Mouse (Mus musculus) c-Kit-negative CD71-positive TER-119-positive erythroid progenitor cells, embryonic 14.5 days (primary cell): ENCODE measurements around the gene Cwh43.
A peak's percentile ranks its signal among the peaks of the same experiment; 100 is the strongest.

Source experiments
- DNase-seq: peaks from one replicate; pipeline ENCODE4 v3.0.0-alpha.2; 2013; ENCODE audit warnings: low read depth, low spot score

Gene Cwh43

DNA sequence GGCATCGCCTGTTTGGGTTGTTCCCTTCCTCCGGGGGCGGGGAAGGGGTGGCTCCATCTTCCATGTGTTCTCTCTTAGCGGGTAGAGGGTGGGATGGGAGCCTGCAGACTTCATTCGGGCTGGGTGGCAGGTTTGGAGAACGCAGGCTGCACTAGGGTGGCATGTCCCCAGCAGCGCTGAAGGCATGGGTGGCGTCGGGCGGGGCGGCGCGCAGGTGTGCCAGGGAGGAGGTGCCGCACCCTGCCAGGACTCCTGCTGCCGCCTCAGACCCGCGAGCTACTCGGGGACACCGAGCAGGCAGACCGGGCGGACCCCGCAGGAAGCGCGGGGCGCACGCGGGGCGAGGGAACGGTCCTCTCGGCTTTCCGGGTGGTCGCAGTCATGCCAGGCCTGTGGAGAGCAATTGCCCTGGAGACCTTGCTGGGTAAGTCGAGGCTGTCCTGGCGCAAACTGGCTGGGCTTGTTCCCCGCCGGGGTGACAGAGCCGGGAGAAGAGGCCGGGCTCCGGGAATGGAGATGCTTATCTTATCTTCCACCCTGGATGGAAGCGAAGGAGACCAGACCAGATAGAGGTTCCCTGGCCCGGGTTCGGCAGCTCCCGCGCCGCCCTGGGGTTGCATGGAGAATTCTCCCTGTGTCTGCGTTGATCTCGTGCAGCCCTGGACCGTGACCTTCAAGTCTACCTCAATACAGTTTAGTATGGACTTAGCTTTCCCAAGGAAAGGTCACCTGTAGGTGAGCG lies at the start of gene Cwh43:
Gene Cwh43, plus strand, starts transcription at position 95 of the 742 bp plus-strand sequence.
- no peak for DNase-seq

- no peak for DNase-seq
Measured at GRCm38 (mm10) chr5:73359134-73359751, 46.6 kb upstream of the Cwh43 start.

DNA sequence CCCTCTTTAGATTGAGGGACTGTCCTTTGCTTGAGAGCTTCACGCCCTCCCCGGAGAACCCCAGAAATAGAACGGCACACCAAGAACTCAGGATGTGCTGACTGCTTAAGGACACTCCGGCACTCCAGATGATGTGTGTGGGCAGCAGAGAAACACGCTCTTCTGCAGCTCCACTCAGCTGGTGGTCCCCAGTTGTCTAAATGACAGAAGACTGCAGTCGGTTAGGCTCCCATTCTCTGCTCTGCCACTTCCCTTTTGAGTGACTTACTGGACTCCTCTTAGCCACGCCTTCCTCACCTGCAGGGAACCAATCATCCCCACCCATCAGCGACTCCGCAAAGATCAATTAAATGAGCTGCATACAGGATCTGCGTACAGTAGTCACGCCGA lies 46.1 kb upstream of the Cwh43 start:
- DNase-seq, result no peak

GRCm38 (mm10) chr5:73360240-73360639 lies 45.6 kb upstream of the Cwh43 start:
- no peak for DNase-seq

DNA sequence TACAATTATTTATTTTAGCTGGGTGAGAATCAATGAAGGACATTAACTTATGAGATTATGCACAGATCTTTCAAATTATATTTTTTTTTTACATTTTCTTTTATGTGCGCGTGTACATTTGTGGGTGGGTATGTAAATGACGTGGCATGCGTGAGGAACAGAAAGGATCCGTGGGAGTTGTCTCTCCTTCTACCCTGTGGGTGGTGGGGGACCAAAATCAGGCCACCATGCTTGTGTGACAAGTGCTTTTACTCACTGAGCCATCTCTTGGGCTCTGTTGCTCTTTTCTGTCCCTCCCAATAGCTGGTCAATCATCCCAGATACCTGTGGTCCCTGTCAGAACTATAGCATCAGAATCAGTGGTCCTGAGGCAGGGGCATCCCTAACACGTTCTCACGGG lies 43.5 kb upstream of the Cwh43 start:
- DNase-seq, result no peak

DNA sequence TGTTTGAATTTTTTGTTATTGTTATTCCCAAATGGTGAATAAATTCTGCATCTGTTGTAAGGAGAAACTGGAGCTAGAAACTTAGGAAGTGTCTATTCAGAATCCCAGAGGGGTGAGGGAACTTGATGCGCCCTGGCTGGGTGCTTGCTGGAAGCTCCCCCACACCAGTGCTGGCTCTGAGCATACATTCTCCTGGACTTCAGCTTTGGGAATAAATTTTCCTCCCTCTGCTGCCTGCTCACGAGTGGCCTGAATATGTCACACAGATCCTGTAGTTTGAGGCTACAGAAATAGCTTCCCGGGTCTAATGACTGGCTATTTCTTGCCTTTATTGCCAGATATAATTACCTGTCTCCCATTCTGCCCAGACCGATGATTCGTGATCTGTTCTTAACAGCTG lies 43.1 kb upstream of the Cwh43 start:
- DNase-seq, result no peak

GRCm38 (mm10) chr5:73364107-73364864 lies 41.6 kb upstream of the Cwh43 start:
- DNase-seq, result peak; percentile 70

DNA sequence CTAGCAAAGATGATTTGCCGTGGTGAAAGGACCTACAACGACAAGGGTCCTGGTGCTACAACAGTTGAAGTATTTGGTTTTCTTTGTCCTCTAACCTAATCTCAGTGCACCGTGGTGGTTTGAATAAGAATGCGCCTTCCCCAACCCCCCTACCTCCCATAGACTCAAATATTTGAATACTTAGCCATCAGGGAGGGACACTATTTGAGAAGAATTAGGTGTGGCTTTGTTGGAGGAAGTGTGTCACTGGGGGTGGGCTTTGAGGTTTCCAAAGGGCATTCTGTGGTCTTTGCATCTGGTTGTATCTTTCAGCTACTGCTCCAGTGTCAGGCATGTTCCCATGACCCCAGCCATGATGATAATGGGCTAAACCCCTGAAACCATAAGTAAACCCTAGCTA lies 38.0 kb upstream of the Cwh43 start:
- DNase-seq, result no peak

DNA sequence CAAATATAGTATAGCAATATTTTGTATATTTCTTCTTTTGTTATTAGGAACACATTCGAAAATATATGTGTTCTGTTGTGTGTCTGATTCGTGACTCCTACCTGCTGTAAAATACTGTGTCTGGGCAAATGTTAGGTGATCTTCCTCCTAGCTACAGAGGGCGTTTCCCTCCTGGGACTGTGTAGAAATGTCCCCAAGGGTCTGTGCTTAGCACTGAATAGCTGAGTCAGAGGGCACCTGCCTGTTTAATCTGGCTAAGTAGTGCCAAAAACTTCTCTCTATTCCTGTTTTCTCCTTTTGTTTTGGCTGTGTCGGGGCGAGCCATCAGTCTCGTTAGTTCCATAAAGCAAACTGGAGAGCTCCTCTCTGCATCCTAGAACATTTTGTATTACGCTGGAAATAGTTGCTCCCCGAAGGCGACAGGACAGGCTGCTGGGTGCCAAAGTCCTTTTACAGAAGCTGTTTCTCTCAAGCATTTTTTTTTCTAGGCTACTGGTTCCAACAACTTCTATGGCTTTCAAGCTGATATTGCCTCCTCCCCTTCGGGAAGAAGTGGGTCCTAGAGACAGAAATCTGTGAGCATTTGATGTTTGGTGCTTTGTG lies 36.9 kb upstream of the Cwh43 start:
- DNase-seq, result no peak

GRCm38 (mm10) chr5:73369731-73370130 lies 36.1 kb upstream of the Cwh43 start:
- DNase-seq, result no peak

GRCm38 (mm10) chr5:73372601-73373000 lies 33.3 kb upstream of the Cwh43 start:
- no peak for DNase-seq

- no peak for DNase-seq
Measured at GRCm38 (mm10) chr5:73373184-73373583, 32.7 kb upstream of the Cwh43 start.

DNA sequence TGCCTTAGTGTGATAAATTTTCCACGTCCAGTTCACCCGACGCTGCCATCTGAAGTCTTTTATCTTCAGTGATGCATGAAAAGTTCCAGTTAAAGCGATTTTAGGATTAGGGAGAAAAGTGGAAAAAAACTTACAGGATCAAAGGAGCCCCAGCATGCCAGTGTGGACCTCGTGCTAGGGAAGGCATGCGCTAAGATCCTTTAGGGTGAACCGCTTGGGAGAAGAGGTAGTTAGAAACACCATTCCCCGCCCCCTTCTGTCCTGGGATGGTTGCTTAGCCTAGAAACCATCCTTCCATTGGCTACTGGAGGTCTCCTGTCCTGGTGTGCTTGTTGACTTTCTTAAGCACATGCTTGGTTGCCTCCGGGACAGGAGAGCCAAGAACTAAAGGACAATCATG lies 29.8 kb upstream of the Cwh43 start:
- no peak for DNase-seq

DNA sequence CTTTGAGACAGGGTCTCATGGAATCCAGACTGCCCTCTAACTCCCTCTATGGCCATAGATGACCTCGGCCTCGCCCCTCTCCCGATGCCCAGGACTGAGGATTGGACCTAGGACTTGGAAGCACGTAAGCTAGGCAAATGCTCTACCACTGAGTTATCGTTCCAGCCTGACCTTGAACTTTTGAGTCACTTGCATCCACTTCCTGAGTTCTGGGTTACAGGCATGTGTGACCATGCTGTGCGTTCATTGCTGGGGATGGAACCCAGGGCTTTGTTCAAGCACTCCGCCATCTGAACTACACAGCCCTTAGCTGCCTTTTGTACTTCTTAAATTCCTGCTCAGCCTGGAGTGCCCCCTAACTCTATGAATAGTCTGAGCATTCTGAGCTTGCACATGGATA lies 29.4 kb upstream of the Cwh43 start:
- no peak for DNase-seq

DNA sequence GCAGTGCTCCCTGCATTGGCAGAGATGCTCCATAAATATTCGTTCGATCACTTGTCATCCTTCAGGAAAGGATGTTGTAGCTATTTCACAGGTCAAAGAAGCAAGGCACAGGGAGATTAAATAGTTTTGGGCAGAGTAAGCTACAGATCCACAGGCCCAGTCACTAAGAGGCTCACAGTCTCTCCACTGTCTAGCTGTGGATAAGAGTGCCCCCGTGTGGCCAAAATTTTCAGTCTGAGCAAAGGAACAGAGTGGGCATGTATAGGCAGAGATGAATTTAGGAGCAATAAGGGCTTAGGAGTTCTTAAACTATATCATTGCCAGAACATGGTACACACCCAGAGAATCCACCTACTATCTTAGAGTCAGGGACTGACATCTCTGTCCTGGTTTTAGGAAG lies 26.0 kb upstream of the Cwh43 start:
- DNase-seq, result peak; percentile 74

DNA sequence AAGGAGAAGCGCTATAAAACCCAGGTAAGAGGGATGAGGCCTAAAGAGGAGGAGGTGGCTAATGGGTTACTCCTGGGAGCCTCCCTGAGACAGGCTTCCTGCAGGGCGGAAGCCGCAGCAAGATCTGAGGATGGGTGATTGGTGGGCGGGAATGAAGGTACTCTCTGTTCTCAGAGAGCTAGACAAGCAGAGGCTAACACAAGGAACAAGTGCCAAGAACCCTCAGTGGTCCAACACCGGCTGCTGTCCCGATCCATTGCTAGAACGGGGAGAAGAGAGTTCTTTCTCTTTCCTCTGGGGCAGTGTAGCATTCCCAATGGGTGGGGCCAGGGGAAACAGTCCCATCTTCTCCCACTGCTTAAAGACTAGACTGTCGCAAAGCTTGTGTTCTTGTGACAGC lies 25.0 kb upstream of the Cwh43 start:
- DNase-seq, result no peak

GRCm38 (mm10) chr5:73381510-73381909 lies 24.4 kb upstream of the Cwh43 start:
- no peak for DNase-seq

DNA sequence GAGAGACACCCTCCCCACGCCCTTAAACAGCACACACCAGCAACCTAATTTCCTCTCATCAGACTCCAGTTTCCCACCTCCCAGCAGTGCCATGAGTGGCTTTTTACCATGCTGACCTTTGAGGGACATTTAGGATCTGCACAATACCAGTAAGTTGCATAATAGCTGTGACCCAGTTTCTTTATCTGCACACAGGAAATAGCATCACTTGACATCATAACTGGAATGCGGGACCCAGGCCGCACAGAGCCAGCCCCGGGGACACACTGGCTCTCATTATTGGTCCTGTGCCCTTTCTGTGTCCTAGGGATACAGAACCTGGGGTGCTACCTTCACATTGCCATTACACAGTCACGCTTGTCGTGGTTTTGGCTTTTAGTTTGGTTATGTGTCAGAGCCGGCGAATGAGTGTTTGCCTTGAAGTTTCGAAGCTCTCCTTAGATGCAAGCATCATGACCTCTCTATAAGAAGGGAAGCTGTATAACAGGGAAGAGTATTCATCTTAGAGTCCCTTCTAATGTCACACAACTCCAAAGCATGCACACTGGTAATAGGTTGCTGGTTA lies 23.8 kb upstream of the Cwh43 start:
- no peak for DNase-seq

GRCm38 (mm10) chr5:73382737-73383646 lies 22.9 kb upstream of the Cwh43 start:
- peak; percentile 68 for DNase-seq

DNA sequence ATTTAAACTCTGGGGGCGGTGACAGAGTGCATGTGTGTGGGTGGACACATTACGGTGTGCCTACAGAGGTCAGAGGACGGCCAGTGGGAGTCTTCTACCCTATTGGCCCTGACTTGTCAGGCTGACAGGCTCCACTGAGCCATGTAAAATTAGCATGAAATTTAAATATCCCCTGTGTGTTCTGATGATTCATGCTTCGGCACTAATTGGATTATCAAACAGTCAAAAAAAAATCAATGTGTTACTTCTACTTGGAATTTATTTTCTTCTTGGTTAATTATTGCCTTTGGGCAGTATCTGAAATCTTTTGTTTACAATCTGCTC lies 22.3 kb upstream of the Cwh43 start:
- DNase-seq, result no peak

- DNase-seq, result no peak
Measured at GRCm38 (mm10) chr5:73393041-73393440, 12.8 kb upstream of the Cwh43 start.
